Mouse (Mus musculus) olfactory bulb, adult 2 months (tissue): Measurements from ENCODE around the gene Tenm3.
A peak's percentile ranks its signal among the peaks of the same experiment; 100 is the strongest.

ENCODE experiments used
- CTCF ChIP-seq: fragments of 200-500 bp; IDR thresholded peaks from 2 replicates; pipeline ENCODE4 v1.5.1; 2012; ENCODE audit warnings: low read depth, mild to moderate bottlenecking, low read length, moderate library complexity; ENCODE audit not compliant: insufficient read depth
- POLR2A ChIP-seq: fragments of 200-500 bp; IDR thresholded peaks from 2 replicates; pipeline ENCODE4 v1.6.1; 2012; ENCODE audit warnings: mild to moderate bottlenecking, low read depth, low read length, moderate library complexity; ENCODE audit not compliant: insufficient read depth

DNA sequence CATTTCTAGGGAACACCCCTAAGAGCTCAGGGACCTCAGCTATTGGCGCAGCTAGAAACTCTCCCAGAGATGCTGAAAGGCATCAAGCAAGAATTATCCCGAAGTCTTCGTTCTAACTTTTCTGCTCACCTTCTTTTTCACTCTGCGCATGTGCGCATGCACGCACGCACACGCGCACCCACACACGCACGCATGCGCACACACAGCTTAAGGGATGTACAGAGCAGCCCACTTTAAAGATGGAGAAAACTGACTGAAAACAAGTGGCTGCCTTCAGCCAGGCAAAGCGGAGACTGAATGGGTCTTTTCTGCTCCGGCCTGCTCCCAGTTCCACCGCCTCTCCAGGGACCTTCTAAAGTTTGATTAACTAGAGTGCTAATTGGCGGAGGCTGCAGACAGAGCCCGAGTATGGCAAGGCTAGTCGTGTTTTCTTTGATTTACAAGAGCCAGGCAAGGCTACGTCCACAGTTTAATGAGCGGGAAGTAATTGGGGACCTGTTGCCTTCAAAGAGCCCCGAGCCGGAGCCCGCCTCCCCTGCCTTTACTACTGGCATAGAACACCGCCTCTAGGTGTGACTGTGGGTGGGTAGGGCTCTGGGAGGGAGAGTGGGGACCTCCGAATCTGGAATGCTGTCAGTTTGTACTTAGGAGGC is 623.1 kb downstream of the Tenm3 start:
- TF ChIP-seq CTCF = 0 out of 2 replicates have a peak, but pooled peaks have one; percentile 2
- no peak for TF ChIP-seq POLR2A
